Mouse (Mus musculus) hindbrain, postnatal 0 days (tissue): ENCODE measurements around the gene Gif. TPM values are rescaled to one million over a fixed set of nuclear protein-coding genes. Genes with fewer than 3 reads are reported as not detected.

Experiments
- ATAC-seq: fragments of 200-750 bp; cut with Nextera tagmentation; 2 replicates; pipeline ENCODE4 v1.8.0; 2017; ENCODE audit warnings: mild to moderate bottlenecking, moderate TSS enrichment, moderate library complexity
- DNase-seq: peaks from one replicate; pipeline ENCODE4 v3.0.0-alpha.2; 2015; ENCODE audit warnings: low spot score
- H3K27ac ChIP-seq: fragments of 300-500 bp; sonication (generic); 2 replicates; pipeline ENCODE4 v1.5.1; 2014; ENCODE audit warnings: mild to moderate bottlenecking
- H3K27me3 ChIP-seq: fragments of 300-500 bp; sonication (generic); 2 replicates; pipeline ENCODE4 v1.6.1; 2014; ENCODE audit warnings: low read length, mixed read lengths; ENCODE audit not compliant: insufficient read depth
- H3K36me3 ChIP-seq: fragments of 300-500 bp; sonication (generic); 2 replicates; pipeline ENCODE4 v1.6.1; 2014; ENCODE audit warnings: low read length, mixed read lengths; ENCODE audit not compliant: insufficient read depth
- H3K4me1 ChIP-seq: fragments of 300-500 bp; sonication (generic); 2 replicates; pipeline ENCODE4 v1.6.1; 2014; ENCODE audit warnings: antibody characterized with exemption, low read length, mixed read lengths; ENCODE audit not compliant: insufficient read depth
- H3K4me2 ChIP-seq: fragments of 300-500 bp; sonication (generic); 2 replicates; pipeline ENCODE4 v1.6.1; 2014; ENCODE audit warnings: low read depth, mild to moderate bottlenecking, low read length, moderate library complexity, mixed read lengths
- H3K4me3 ChIP-seq: fragments of 300-500 bp; sonication (generic); 2 replicates; pipeline ENCODE4 v1.5.1; 2014; ENCODE audit warnings: low read length
- H3K9ac ChIP-seq: fragments of 300-500 bp; sonication (generic); replicated peaks from 2 replicates; pipeline ENCODE4 v1.6.1; 2014; ENCODE audit warnings: mild to moderate bottlenecking, low read length, moderate library complexity, mixed read lengths
- H3K9me3 ChIP-seq: fragments of 300-500 bp; sonication (generic); 2 replicates; pipeline ENCODE4 v1.6.1; 2016; ENCODE audit warnings: low read length, mixed read lengths
- CTCF ChIP-seq: IDR thresholded peaks from 2 replicates; pipeline ENCODE4 v1.5.1; 2016; ENCODE audit warnings: antibody characterized with exemption, control low read depth, low read depth
- WGBS: fragments of 180-500 bp; shearing (Covaris S2); extraction: QIAGEN DNeasy Blood & Tissue Kit; methylation state at CpG from one replicate; pipeline ENCODE4 v1.1.7; 2014; 5-methylcytosine and 5-hydroxymethylcytosine counted together
- polyA plus RNA-seq: library from polyadenylated mRNA; unstranded; fragments of >200 nt; fragmentation: Nextera tagmentation; extraction: Ambion mirVana; gene quantifications from 2 replicates; pipeline ENCODE4 v1.2.1, GENCODE M21; 2015
- total RNA-seq: library from RNA; depleted of rRNA; stranded (reverse); fragments of >200 nt; gene quantifications from 2 replicates; pipeline ENCODE4 v1.2.3, GENCODE M21; 2014

Gif gene
- total and polyA plus RNA-seq, 2 experiments from 2014 or later, result not detected

DNA sequence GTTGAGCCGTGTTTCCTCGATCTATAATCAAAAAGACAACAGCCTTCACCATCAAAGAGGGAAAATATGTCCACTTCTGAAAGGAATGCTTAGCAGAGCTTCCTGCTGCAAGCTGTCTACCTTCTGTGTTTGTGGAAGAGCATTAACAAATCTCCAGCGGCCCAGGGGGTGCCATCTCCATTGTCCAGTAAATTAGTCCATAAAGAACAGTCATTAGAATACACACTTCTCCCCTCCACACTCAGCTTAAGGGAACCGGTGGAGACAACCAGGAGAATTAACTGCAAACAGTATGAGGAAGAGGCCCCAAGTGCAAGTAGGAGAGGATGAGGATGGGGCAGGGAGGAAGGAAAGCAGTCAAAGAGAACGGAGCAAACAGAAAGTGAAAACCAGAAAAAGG, 44.5 kb downstream of the Gif start:
- H3K36me3 ChIP-seq, result peaks cover 5% of the 10 kb centered on the region; the same call in 1 of the 2 replicates
- DNase-seq (no peak), ATAC-seq (no peak)
- WGBS, result 68% methylated on average over 5 of the region's 5 CpGs
- no peaks in the 10 kb centered on the region for H3K9me3 ChIP-seq
- H3K9ac ChIP-seq, result no peak overlapping the region
- H3K4me3 ChIP-seq, result no peak overlapping the region
- no peak overlapping the region for H3K4me2 ChIP-seq
- H3K4me1 ChIP-seq, result no peaks in the 10 kb centered on the region
- TF ChIP-seq CTCF, result no peak
- H3K27ac ChIP-seq, result no peak overlapping the region
- H3K27me3 ChIP-seq, result no peaks in the 10 kb centered on the region

DNA sequence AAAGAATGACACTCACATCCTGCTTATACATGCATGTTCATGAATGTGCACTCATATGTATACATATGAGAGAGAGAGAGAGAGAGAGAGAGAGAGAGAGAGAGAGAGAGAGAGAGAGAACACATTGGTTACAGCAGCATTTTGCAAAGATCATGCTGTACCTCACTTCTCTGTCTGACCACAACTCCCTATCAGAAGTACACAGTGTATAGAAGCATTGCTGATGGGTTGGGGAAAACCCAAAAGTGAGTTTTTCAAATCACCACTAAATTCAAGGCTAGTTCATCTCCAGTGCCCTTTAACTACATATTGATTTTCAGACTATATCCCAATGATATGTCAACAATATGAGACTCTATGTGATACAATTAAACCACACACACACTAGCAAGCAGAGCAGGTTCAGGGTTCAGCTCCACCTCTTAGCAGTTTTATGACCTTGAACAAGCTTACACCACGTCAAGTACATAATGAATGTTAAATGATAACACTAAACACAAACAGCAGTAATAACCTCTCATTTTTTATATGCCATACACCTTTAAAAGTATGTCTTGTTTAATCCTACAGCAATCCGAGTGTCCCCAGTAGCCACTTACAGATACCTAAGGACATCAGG, 46.5 kb downstream of the Gif start:
- Histone ChIP-seq H3K4me3 (no peak overlapping the region), H3K27me3 (no peaks in the 10 kb centered on the region), H3K4me2 (no peak overlapping the region), H3K27ac (no peak overlapping the region), H3K9ac (no peak overlapping the region), H3K4me1 (no peaks in the 10 kb centered on the region), H3K9me3 (no peaks in the 10 kb centered on the region), H3K36me3 (no peaks in the 10 kb centered on the region)
- DNase-seq (no peak), ATAC-seq (no peak)
- WGBS, result 87% methylated on average over 2 of the region's 2 CpGs
- TF ChIP-seq CTCF, result no peak

DNA sequence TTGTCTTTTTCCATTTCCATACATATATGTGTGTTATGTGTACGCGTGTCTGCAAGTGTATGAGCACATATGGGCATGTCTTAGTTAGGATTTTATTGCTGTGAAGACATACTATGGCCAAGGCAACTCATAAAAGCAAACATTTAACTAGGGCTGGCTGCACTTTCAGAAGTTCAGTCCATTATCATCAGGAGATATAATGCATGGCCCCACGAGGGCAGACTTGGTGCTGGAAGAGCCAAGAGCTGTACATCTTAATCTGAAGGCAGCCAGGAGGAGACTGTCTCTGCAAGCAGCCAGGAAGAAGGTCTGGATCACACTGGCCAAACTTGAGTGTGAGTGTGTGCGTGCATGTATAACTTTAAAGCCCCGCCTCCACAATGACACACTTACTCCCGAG, 47.1 kb downstream of the Gif start:
- H3K4me3 ChIP-seq, result no peak overlapping the region
- no peaks in the 10 kb centered on the region for H3K36me3 ChIP-seq
- WGBS, result 87% methylated on average over 6 of the region's 6 CpGs
- ATAC-seq, result no peak
- no peaks in the 10 kb centered on the region for H3K27me3 ChIP-seq
- no peaks in the 10 kb centered on the region for H3K9me3 ChIP-seq
- no peaks in the 10 kb centered on the region for H3K4me1 ChIP-seq
- no peak overlapping the region for H3K9ac ChIP-seq
- DNase-seq, result no peak
- TF ChIP-seq CTCF, result no peak
- H3K27ac ChIP-seq, result no peak overlapping the region
- H3K4me2 ChIP-seq, result no peak overlapping the region

DNA sequence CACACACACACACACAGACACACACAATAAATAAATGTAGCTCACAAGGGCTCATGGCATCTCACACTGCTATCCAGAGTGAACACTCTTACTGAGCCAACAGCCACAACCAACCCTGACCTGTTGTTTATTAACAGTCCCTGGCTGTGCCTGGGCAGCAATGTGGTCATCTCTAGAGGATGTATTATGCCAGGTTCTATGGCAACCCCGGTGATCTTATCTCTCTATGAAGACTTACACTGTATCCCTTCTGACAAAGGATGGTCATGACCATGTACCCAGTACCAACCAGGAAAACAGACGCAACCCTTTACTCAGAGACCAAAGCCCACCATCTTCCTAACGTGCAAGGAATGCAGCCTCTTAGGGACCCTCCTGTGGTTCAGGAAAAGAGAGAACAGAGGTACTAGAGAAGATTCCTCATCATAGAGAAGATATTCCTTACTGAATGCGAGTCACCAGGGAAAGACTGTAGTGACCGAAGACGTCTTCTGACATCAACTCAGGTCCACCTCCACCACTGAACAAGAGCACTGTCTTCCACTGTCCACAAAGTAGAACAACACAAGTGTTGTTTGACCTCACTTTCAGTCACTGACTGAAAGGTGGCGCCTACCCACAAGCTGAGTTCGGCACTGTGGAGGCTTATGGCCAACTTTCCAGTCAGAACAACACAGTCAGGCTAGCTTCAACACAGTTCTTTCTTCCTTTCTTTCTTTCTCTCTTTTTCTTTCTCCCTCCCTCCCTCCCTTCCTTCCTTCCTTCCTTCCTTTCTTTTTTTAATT, 53.4 kb downstream of the Gif start:
- Histone ChIP-seq H3K27me3 (no peaks in the 10 kb centered on the region), H3K27ac (no peak overlapping the region), H3K4me3 (no peak overlapping the region), H3K4me2 (no peak overlapping the region), H3K9ac (no peak overlapping the region), H3K9me3 (no peaks in the 10 kb centered on the region), H3K4me1 (no peaks in the 10 kb centered on the region), H3K36me3 (no peaks in the 10 kb centered on the region)
- ATAC-seq, result no peak
- DNase-seq, result no peak
- peak; percentile 20 for TF ChIP-seq CTCF
- WGBS, result 78% methylated on average over 8 of the region's 8 CpGs

DNA sequence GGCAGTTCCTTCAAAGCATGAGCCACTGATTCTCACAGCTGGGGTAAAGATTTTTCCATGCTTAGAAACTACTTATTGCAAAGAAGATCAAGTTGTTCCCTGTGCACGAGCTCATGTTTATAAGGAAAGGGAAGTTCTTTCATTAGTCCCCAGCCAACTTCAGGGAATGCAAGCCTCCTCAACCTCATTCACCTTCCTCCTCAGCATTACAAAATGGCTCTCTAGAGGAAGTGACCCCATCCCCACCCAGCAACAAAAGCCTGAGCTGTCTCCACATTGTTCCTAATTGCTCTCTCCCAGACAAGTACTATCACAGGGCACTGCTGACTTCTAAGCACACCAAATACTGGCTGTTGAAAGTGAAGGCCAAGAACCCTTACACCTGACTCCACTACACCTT, 57.1 kb downstream of the Gif start:
- Histone ChIP-seq H3K9me3 (no peaks in the 10 kb centered on the region), H3K4me3 (no peak overlapping the region), H3K9ac (no peak overlapping the region), H3K4me1 (no peaks in the 10 kb centered on the region), H3K27ac (no peak overlapping the region), H3K27me3 (no peaks in the 10 kb centered on the region), H3K36me3 (no peaks in the 10 kb centered on the region), H3K4me2 (no peak overlapping the region)
- WGBS, result 69% methylated on average over 1 of the region's 1 CpGs
- no peak for ATAC-seq
- no peak for DNase-seq
- TF ChIP-seq CTCF, result no peak

DNA sequence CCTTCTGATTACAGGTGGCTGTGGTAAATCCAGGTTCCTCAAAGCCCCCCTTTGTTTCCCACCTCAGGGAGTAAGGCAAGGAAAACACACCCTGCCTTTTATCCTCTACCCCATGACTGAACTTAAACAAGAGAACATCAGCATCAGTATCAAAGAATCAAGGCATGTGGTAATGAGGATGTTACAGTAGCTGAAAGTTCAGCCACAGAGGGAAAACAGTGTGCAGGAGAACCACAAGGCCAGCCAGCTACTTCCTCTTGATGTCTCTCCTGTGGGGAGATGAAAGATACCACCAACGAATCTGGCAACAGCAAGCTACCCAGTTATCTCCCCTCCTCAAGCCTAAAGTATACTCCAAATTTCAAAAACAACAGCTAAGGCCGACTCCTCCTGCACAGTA, 59.9 kb downstream of the Gif start:
- H3K4me1 ChIP-seq, result peaks cover 4% of the 10 kb centered on the region; the same call in 1 of the 2 replicates
- no peaks in the 10 kb centered on the region for H3K9me3 ChIP-seq
- WGBS, result 60% methylated on average over 2 of the region's 2 CpGs
- H3K36me3 ChIP-seq, result no peaks in the 10 kb centered on the region
- H3K9ac ChIP-seq, result no peak overlapping the region
- no peak for ATAC-seq
- no peak overlapping the region for H3K27ac ChIP-seq
- no peak overlapping the region for H3K4me3 ChIP-seq
- no peak for TF ChIP-seq CTCF
- no peak for DNase-seq
- H3K4me2 ChIP-seq, result no peak overlapping the region
- no peaks in the 10 kb centered on the region for H3K27me3 ChIP-seq

DNA sequence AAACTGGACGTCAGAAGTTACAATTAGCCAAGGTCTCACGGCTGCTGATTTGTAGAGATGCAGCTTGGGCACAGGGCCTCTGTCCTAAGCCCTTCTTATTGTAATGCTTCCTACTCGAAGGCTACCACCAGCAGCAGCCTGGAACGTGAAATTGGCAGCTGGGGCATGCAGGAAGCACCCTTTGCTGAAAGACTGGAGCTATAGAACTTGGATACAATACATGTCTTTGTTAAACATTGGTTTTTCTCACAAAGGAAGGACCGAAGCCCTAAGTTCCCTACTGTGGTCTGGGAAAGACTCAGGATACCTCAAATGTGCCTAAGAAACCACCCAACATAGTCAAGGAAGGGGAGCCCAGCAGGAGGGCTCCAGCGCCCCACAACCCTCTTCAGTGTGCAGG, 60.5 kb downstream of the Gif start:
- Histone ChIP-seq H3K27me3 (no peaks in the 10 kb centered on the region), H3K9ac (no peak overlapping the region), H3K4me2 (no peak overlapping the region), H3K27ac (no peak overlapping the region), H3K36me3 (no peaks in the 10 kb centered on the region), H3K9me3 (no peaks in the 10 kb centered on the region), H3K4me1 (peaks cover 5% of the 10 kb centered on the region; the same call in 1 of the 2 replicates), H3K4me3 (no peak overlapping the region)
- ATAC-seq, result no peak
- TF ChIP-seq CTCF, result no peak
- no peak for DNase-seq
- 24% methylated on average over 6 of the region's 6 CpGs for WGBS
